Mouse (Mus musculus): Measurements from ENCODE around the gene Vps33a.
A peak's percentile ranks its signal among the peaks of the same experiment; 100 is the strongest.
"Not testable (repeated sequence)": the region's sequence is repeated elsewhere in the genome, so short reads cannot be mapped to it uniquely, and the experiment has no call there.

The Vps33a gene

GRCm38 (mm10) chr5:123524393-123524750 lies 48.5 kb downstream of the Vps33a start:
- no peak for DNase-seq (ENCODE audit: extremely low spot score)

GRCm38 (mm10) chr5:123523692-123524392 lies 49.0 kb downstream of the Vps33a start, which contains the start of gene Diablo:
Gene Diablo, minus strand, starts transcription at chr5:123524176.
- peak; percentile 98 for DNase-seq (ENCODE audit: extremely low spot score)

- DNase-seq (ENCODE audit: extremely low spot score) = no peak
These were observed 50.7 kb downstream of the Vps33a start for GRCm38 (mm10) chr5:123522166-123522565.

GRCm38 (mm10) chr5:123521621-123522020 lies 51.2 kb downstream of the Vps33a start:
- no peak for DNase-seq (ENCODE audit: extremely low spot score)

GRCm38 (mm10) chr5:123520666-123521065 lies 52.2 kb downstream of the Vps33a start:
- no peak for DNase-seq (ENCODE audit: extremely low spot score)

- DNase-seq (ENCODE audit: extremely low spot score) = no peak
These were observed 58.0 kb downstream of the Vps33a start for GRCm38 (mm10) chr5:123514871-123515270.

GRCm38 (mm10) chr5:123512102-123512501 lies 60.7 kb downstream of the Vps33a start:
- DNase-seq (ENCODE audit: extremely low spot score) = no peak

GRCm38 (mm10) chr5:123511426-123511825 lies 61.4 kb downstream of the Vps33a start:
- not testable (repeated sequence) for DNase-seq (ENCODE audit: extremely low spot score)

GRCm38 (mm10) chr5:123510160-123510559 lies 62.7 kb downstream of the Vps33a start, which contains the start of gene B3gnt4:
Gene B3gnt4, plus strand, starts transcription at chr5:123510460.
- no peak for DNase-seq (ENCODE audit: extremely low spot score)

- DNase-seq (ENCODE audit: extremely low spot score) = peak; percentile 21
These were observed 63.9 kb downstream of the Vps33a start for GRCm38 (mm10) chr5:123508921-123509320.

- peak; percentile 92 for DNase-seq (ENCODE audit: extremely low spot score)
These were observed 64.7 kb downstream of the Vps33a start for GRCm38 (mm10) chr5:123507936-123508723.

- no peak for DNase-seq (ENCODE audit: extremely low spot score)
These were observed 70.9 kb downstream of the Vps33a start for GRCm38 (mm10) chr5:123501973-123502372.

GRCm38 (mm10) chr5:123499717-123500116 lies 73.1 kb downstream of the Vps33a start:
- peak; percentile 24 for DNase-seq (ENCODE audit: extremely low spot score)

- no peak for DNase-seq (ENCODE audit: extremely low spot score)
These were observed 82.9 kb downstream of the Vps33a start for GRCm38 (mm10) chr5:123489935-123490334.

GRCm38 (mm10) chr5:123489112-123489785 lies 83.6 kb downstream of the Vps33a start, which contains the start of the genes Lrrc43 and Il31:
Gene Lrrc43, plus strand, starts transcription at chr5:123489305.
Gene Il31, minus strand, starts transcription at chr5:123489489.
- DNase-seq (ENCODE audit: extremely low spot score) = peak; percentile 53

- no peak for DNase-seq (ENCODE audit: extremely low spot score)
These were observed 85.0 kb downstream of the Vps33a start for GRCm38 (mm10) chr5:123487659-123488395.
